Mouse (Mus musculus) left cerebral cortex, postnatal 4 days (tissue): ENCODE results near the gene Ttll11. TPM values are rescaled to one million over a fixed set of nuclear protein-coding genes. Genes with fewer than 3 reads are reported as not detected.

Source experiments
- DNase-seq: peaks from one replicate; pipeline ENCODE4 v3.0.0-alpha.2; 2022
- intact Hi-C: fragments of 180-260 bp; cut with DNase I; formaldehyde crosslinking; loops from one replicate; pipeline ENCODE4 v1.15.1; 2025
- total RNA-seq, 2 experiments: library from RNA; stranded (reverse); gene quantifications; 2 replicates each; pipeline ENCODE4 v1.2.3; 2021

The Ttll11 gene
- total RNA-seq, 2 experiments from 2014 or later, result 8.7 to 9.6 TPM

DNA sequence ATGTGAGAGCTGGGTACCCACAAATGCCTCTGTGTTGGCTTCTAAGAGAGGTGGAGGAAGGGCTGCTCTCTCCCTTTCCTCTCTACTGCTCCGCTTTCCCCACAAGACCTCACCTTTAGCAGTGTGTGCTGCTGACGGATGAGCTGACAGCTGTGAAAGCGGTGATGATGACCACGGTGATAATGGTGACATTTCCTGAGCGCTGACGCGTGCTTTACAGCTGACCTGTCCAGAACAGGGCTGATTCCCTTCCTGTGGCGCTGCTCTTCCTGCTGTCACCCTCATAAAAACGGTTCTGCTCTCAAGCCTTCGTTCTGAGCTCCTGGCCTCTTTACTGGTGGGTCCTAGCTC, 119.3 kb downstream of the Ttll11 start:
- DNase-seq, result no peak
- intact Hi-C loops, result no loop called here

DNA sequence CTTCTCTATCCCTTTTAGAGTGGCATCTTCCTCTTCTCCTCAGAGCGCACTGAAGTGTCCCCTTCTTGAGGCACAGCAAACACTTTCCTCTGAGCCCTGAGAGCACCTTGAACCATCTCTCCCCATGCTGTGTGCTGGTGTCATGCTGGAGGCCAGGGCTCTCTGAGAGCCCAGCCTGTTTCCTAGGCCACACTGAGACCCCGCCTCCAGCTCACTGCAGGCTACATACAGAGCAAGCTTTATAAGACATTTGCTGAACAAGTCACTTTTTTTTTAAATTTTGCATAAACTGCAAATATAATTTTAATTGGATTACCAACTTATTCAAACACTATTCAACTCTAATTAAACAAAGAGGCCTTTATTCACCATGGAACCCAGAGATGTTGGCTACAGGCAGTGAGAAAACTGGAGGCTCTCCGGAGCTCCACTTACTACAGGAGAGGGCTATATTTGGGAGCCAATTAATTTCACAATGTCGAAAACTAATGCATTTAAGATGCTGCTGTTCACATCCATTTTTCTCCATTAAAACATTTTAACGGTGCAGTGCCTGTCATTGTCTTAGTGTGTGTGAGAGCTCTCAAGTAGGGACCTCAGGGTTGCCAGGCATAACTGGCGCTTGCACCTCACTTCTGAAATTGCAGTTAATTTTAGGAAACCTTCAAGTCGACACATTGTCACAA, 119.9 kb downstream of the Ttll11 start:
- intact Hi-C loops, result no loop called here

DNA sequence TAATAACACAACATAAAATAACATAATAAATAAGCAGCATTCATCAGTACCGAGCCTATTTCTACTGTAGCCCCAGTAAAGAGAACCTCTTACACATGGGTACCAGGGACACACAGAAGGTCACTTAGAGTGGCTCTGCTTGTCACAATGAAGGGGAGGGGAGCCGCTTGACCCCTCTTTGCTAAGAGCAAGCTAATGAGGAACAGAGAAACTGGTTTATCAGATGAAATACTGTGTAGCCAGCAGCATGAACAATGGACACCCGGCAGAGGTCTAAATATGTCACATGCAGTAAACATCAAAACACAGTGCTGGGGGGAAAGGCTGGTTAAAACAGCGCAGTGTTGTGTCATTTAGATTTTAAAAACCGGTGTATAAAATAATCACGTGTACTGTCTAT, 121.4 kb downstream of the Ttll11 start:
- DNase-seq, result no peak
- intact Hi-C loops, result no loop called here

More for the DNA sequence above, 119.9 kb downstream of the Ttll11 start:
- no peak for DNase-seq

DNA sequence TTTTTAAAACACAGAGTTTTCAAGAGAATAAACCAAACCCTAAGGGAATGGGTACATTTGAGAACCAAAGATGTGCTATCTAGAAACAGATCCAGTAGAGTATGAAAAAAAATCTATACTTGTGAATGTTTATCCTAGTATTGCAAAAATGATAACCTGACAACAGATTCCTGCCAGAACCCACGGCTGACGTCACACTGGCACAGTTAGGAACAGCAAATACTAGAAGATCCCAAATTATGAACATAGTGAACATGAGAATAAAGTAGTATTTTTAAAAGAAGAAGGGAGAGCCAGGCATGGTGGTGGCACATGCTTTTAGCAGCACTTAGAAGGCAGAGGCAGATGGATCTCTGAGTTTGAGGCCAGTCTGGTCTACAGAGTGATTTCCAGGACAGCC, 122.8 kb downstream of the Ttll11 start:
- intact Hi-C loops, result no loop called here
- no peak for DNase-seq

DNA sequence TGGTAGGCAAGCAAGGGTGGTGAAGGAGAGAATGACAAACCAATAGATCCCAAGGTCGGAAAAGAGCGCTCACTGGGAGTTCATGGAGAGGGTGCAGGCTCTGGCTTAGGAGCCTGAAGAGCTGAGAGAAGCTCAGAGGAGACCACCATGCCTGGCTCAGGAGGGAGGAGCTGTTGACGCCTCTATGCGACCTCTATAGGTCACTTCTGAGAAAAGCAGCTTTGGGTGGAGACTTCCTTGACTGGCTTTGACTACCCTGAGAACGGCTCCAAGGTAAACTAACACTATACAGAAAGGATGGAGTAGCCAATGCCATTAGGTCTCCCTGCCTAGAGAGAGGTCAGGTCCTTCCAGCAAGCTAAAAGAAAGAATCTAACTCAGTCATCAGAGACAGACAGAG, 124.8 kb downstream of the Ttll11 start:
- intact Hi-C loops, result no loop called here
- DNase-seq, result no peak

DNA sequence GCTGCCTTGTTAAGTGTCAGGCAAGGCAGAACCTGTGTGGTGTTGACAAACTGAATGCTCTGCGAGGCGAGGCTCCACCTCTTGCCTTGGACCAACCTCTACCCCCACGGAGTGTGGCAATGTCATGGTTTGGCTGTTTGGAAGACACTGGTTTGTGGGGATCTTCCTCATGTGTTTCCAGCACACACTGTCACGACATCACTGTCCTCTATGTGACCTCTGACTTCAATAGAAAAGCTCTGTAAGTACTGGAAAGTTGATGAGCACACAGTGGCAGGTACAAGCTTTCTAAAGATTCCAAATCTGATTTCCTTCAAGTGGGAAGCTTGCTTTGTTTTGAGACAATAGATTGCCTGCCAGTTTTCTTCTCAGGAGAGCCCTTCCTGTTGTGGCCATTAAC, 126.7 kb downstream of the Ttll11 start:
- intact Hi-C loops, result no loop called here
- DNase-seq, result no peak

DNA sequence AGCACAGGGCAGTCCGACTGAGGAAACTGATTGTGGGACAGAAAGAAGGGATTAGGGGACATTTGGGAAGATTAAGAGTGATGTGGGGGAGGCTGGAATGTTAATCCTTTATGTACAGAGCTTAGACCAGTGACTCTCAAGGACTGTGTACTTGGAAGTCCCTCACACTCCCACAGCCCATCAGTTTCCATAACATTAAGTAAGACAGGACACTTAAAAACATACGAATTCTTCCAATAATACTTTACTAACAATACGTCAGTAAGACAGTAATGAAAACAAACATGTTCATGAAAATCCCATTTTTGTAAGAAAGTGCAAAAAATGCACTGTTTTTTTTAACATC, 127.6 kb downstream of the Ttll11 start:
- DNase-seq, result no peak
- intact Hi-C loops, result no loop called here

DNA sequence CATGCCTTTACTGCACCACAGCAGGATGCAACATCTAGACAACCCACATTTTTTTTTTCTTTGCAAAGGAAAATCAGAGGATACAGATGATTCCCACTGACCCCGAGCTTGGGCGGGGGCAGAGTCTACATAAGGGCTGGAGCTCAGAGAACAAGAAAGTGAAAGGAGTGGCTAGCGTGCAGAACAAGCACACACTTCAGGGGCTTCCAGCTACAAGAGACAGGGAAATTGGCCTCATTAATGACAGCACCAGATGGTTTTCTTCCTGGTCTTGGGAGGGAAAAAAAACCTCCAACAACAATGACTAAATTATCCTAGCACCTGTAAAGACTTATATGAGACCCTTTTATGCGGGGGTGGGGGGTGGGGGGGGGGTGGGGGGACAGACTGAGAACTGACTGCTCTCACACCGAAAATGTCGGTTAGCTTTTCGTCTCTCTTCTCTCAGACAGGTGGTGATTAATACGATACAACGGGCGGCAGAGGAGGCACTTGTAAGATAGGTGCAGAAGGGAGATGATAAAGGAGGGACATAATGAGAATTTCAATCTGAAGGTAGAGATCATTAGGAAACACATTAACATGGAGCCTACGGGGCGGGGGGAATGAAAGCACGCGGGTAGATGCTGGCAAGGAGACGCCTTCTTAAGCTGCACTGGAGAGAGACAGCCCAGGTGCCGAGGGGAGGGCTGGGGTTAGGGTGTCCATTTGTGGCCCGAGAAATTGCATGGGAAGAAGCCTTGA, 128.1 kb downstream of the Ttll11 start:
- DNase-seq, result no peak
- intact Hi-C loops, result no loop called here

DNA sequence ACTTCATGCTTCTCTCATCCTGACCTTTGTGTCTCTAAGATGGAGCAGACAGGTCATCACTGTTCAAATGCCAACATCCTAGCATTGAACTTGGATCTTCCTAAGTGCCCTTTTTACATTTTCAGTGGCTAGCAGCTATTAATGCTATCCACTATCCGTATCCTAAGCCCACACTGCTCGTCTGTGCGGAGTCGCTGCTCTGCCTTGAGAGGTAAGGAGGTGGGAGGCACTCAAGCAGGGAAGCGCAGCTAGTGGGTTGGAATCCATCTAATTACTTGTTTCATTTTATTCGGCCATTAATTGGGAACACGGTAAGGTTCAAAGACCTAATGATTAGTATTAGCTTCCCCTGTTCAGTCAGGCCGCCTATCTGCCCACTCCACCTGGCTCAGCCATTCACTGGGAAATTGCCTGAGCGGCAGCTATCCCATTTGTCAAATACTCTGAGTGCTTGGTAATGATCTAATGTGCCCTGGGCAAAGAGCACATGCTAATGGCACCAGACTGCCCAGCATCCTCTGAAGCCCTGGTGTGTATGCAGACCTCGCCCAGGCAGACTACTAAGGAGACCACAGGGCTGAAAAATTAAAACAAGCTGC, 130.0 kb downstream of the Ttll11 start:
- intact Hi-C loops, result no loop called here
- no peak for DNase-seq

DNA sequence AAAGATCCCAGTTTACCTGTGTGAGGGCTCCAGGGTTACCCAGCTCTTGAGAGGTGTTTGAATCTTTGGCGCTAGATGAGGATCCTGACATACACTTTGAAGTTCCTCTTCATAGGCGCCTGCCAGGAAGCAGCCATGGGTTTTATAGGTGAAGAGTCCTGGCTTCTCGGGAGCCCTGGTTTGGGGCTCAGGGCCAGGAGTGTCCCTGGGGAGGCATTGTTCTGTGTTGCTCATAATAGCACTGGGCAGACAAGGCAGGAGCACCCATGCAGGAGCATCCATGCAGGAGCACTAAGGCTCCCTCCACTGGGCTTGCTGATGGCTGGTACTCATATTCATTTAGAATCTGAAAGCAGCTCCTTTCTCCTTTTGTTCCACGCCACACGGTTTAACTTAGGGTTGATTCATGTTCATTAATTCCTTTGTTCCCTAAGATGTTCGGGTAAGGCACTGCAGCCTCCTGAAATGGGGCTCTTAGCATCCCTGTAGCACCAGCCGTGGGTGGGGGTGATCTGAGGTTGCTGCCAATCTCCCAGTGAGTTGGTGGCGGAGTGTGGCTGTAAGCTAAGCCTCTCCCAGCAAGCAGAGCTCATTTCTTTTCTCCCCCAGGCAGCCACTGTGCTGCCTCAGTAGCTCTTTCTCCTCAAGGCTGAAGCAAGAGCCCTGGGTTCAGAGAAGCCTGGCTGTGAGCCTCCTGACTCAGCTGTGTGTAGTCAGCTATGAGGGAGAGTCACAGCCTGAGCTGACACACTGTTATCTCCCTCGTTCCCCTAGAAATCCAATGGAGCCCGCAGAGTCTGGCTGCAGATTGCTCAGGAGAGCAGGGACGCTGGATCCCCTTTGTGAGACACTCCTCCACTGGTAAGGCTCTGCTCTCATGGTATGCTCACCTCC, 133.9 kb downstream of the Ttll11 start:
- intact Hi-C loops, result no loop called here
- DNase-seq, result no peak

DNA sequence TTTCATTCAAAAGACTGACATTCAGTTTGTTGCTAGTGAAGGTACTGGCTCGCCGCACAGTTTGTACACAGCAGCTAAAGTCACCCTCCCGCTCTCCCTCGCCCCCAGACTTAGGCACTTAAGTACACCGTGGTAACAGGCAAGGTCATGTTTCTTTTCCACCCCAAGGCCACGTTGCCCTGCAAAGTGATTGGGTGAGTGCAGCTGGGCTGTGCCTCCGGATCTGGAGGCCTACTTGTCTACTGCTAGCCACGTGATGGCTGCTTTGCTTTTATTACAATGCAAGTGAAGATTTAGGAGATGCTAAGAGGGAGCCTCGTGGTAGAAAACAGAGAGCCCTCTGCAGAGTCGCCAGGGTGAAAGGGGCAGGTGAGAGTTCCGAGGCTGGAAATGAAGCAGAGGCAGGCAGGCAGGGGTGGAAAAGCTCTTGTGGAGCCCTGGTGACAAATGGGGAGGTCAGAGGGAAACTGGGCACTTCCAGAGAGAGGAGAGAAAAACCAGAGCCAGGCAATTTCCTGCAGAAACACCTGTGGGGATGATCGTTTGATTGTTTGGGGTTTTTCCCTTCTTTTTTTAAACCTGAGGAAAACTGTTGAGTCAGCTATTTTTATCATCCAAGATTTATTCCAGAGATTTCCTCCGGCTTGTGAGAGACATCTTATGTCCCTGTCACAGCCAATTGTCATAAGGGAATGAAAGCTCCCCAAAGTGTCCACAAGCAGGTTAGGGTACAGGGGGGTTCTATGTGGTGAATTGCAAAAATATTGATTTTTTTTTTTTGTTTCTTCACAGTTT, 135.6 kb downstream of the Ttll11 start:
- no peak for DNase-seq
- intact Hi-C loops, result no loop called here

DNA sequence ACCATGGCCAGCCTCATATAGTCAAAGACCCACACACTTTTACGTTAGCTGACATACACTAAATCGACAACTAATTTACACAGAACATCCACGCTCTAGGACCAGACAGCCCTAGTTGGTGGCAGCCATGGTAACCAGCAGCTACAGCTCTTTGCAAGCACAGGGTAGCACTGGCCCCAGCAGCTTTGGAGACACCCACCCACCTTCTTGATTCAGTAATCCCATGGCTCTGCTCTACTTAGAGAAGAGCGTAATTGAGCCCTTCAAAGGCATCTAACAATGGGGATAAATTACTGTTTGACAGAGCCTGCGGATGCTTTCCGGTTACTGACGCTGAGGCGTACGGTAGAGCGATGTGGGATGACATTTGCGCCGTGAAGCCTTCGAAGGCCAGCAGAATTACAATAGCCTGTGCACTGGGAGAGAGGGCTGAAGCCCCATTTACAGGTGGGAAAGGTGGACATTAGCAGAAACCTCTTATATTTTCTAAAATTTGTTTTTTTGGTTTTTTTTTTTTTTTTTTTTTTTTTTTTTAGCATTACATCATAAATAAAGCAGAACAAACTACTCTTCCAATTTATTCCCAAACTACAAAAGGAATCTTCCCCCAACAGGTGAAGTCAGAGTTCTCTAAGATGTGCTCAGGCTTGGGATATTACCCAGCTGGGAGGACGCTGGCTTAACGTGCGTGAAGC, 136.8 kb downstream of the Ttll11 start:
- DNase-seq, result no peak

DNA sequence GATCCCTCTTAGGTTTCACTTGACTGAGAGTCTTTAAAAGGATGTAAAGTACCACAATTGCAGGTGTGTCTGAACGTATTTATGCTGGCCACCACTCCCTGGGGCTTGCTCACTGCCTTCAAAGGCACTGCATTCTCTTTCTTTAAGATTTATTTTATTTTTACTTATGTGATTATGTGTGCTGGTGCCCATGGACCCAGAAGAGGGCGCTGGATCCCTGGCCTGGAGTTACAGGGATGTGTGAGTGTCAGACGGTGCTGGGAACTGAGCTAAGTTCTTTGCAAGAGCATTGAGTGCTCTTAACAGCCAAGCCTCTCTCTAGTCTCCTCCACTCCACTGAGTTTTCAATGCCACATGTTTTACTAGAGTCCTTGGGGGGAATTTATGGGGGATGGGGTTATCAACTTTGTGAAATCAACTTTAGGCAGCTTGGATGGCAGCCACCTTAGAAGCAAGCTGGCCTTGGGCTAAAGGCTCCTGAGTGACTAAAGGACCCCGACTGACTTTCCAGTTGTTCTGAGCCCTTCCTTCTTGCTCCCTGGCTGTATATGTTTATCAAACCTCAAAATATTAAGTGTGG, 137.8 kb downstream of the Ttll11 start:
- no peak for DNase-seq
- intact Hi-C loops, result no loop called here

More for the DNA sequence above, 136.8 kb downstream of the Ttll11 start:
- intact Hi-C loops, result no loop called here

DNA sequence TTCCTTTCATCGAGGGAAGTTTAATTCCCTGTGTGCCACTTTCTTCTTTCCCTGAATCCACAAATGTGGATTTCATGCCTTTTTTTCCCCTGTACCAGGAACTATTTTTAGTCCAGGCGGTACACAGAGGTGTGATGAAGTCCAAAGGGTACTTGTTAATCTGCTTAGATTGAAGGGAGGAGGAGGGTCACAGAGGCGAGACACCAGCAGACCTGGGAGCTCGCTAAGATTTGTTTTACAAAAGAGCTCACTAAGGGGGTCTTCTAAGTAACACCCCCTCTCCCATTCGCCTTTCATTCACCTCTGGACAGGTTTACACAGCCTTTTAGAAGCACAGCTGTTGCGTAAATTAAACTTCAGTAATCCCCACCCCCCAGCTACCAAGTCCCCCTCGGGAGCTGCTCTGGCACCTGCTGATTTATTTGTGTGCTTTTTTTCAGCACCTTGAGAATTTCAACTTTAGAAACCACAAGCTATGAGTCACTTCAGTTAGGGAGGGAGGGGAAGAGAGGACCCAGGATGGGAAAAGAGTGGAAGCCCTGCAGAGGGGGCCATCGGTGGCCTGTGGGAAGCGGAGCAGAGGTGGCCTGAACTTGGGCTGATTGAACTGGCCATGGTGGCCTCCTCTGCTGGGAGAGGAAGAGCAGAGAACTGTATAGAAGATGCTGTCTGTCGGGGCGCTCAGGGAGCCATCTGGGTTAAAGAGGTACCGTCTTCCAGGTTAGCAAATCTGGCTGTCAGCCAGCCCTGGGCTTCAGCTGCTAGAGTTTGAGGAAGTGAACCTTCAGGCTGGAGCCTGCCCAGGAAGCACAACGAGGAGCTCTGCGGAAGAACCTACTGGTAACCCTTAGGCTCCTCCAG, 138.5 kb downstream of the Ttll11 start:
- intact Hi-C loops, result no loop called here

DNA sequence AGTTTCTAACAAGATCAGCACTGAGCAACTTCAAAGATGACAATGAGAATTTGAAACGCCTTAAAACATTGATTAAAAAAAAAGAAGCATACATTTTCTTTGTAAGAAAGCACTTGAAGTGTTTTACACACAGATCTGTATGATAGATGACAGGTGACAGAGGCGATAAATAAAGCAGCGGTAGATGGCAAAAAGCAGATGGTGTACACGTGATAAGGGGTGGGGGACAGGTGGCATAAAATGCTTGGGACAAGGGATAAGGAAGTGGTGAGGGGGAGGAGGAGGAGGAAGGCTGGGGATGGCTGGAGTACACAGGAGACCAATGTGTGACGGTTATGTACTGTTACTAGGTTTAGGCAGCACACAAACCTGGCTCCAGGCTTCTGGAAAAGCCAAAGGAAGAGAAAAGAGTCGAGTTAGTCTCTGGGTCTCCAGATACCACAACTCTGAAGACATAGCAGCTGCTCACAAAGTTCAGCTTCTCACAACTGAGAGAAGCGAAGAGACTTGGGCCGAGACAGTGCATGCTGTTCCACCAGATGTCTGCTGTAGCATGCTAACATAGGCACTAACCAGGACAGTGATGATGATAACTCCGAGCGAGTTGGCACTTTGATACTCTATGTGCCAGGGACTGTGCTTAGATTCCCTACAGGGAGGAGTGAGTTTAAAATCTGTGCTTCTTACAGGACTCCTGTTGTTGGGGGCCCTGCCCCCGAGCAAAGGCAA, 140.8 kb downstream of the Ttll11 start:
- intact Hi-C loops, result no loop called here

More for the DNA sequence above, 138.5 kb downstream of the Ttll11 start:
- DNase-seq, result peak; percentile 25

DNA sequence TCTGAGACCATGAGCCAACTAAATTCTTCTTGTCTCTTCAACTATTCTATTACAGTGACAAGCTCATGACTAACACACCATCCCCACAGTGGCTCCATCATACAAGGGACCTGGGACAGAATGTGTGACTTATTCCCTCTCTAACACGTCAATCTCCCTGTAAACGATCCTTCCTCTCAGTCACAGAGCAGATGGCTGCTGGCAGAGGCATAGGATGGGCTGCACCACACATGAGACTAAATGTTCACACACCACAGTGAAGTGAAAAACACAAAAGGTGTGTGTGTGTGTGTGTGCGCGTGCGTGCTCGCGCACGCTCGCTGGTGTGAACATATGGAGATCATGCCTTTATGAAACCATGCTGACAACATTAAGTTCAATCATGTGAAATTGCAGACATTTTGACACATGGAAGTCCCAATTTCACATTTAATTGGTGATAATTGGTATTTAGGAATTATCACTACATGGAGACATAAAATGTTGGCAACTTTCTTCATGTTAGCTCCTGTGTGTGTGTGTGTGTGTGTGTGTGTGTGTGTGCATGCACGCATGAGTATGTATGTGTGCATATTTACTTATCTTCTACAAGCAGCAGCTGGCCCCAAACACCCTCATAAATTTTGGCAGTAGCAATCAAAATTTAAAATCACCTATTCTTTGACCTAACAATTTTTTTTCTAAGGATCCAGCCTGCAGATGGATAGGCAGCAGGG, 145.4 kb downstream of the Ttll11 start:
- intact Hi-C loops, result no loop called here
- DNase-seq, result no peak

More for the DNA sequence above, 140.8 kb downstream of the Ttll11 start:
- DNase-seq, result no peak

DNA sequence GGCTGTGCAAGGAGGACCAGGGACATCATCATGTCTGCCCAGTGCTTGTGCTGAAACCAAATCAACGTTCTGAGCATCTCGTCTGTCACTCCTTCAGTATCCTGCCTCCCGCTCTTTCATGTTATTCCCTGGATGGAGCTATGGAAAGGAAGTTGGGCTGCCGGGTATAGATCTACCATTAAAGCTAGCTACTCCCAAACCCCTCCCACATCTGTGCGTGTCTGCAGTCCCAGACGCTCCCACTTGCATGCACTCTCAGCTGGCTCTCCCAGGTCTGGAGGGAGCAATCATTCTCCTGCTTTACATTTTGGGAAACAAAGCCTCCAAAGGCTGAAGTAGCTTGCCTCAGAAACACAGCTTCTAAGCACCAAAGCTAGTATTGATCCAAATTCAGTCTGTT, 146.2 kb downstream of the Ttll11 start:
- no peak for DNase-seq
- intact Hi-C loops, result no loop called here
